Mouse (Mus musculus) testis, postnatal 10 days (tissue): ENCODE measurements around the gene Gm7982.
"Not testable (repeated sequence)": the region's sequence is repeated elsewhere in the genome, so short reads cannot be mapped to it uniquely, and the experiment has no call there.

Experiments
- DNase-seq: peaks from one replicate; pipeline ENCODE4 v3.0.0; 2021; ENCODE audit warnings: low spot score

The Gm7982 gene

GRCm38 (mm10) chr5:95741714-95742113 is at the start of gene Gm7982:
Gene Gm7982 (plus strand): TSS chr5:95742014.
- not testable (repeated sequence) for DNase-seq

GRCm38 (mm10) chr5:95736073-95736472 is 5.7 kb upstream of the Gm7982 start, which contains the start of gene Gm7978:
Gene Gm7978 (minus strand): TSS chr5:95736173.
- not testable (repeated sequence) for DNase-seq

- DNase-seq, result not testable (repeated sequence)
These were observed 33.9 kb downstream of the Gm7982 start, which contains the start of gene E330014E10Rik for GRCm38 (mm10) chr5:95775690-95776089. Gene E330014E10Rik (plus strand): TSS chr5:95775990.
